Mouse (Mus musculus) Patski (cell line): Measurements from ENCODE around the gene Map3k19. TPM values are rescaled to one million over a fixed set of nuclear protein-coding genes. Genes with fewer than 3 reads are reported as not detected.

Experiments used
- ATAC-seq: fragments of 100-300 bp; one replicate; pipeline ENCODE4 v1.8.0; 2021
- CTCF ChIA-PET: fragments of 350-600 bp; sonication (Branson Sonifier 250); formaldehyde crosslinking; loops from one replicate; lab custom pipeline; 2022; ENCODE audit warnings: inconsistent platforms; lab: Charles Lee
- POLR2A ChIA-PET: fragments of 350-600 bp; sonication (Branson Sonifier 250); formaldehyde crosslinking; loops from one replicate; lab custom pipeline; 2022; ENCODE audit warnings: antibody characterized with exemption, inconsistent platforms; lab: Charles Lee
- DNase-seq: peaks from one replicate; pipeline ENCODE4 v3.0.0-alpha.2; 2011; ENCODE audit warnings: low read depth, low spot score
- H3K27me3 ChIP-seq: fragments of 371-371 bp; one replicate; pipeline ENCODE4 v1.5.1; 2021
- CTCF ChIP-seq: fragments of 100-300 bp; IDR thresholded peaks from one replicate; pipeline ENCODE4 v1.5.1; 2021
- in situ Hi-C: fragments of 300-500 bp; cut with MboI; formaldehyde crosslinking; loops from 3 replicates; pipeline ENCODE4 v1.11.1; 2018; ENCODE audit warnings: low pct_unique_long_range_greater_than_20kb, mixed read lengths
- polyA plus RNA-seq: library from polyadenylated mRNA; unstranded; gene quantifications from one replicate; pipeline ENCODE4 v1.2.3, GENCODE M21; 2021

Map3k19 gene
- polyA plus RNA-seq = not detected

DNA sequence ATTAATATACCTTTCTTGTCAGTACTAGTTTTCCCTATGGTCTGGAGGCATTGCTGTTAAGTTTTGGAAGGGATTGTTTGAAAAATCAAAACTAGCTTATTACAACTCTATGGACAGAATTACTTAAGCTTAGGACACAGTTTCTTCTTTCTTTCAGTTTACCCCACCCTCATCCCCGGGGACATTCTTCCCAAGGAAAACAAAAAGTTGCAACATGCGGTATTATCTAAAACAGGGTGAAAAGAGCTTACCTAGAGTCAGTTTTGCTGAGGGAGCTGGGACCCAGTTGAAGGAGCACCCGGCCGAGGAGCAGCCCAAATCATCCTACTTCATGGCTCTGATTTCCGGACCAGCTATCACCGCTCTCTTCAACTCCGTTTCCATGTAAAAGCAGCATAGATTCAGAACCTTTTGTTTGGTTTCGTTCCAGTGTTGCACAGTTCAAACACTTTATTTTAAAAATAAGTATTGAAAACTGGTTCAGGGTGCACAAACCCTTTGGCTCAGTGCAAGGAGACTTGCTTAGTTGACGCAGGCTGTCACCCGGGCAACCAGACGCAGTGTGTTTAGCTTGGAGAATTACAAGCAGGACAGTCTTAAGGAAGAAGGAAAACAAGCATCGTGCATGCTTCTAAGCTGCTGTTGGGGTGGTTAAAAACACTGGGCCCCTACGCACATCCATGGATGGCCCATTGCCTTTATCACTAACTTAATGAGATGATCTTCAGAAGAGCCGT lies at the start of gene Map3k19:
Gene Map3k19 (minus strand): TSS at position 546 of the 737 bp plus-strand sequence.
- ATAC-seq (no peak), DNase-seq (no peak)
- CTCF ChIA-PET = interaction anchor here (1.1 to 1.5 kb wide), 2 partner anchors 10 to 29 kb away, joined by 3 read pairs; no protein-coding TSS in a partner anchor
- H3K27me3 ChIP-seq = no peaks in the 10 kb centered on the region
- POLR2A ChIA-PET = no interaction called here
- no peak for TF ChIP-seq CTCF
- in situ Hi-C loops = no loop called here

DNA sequence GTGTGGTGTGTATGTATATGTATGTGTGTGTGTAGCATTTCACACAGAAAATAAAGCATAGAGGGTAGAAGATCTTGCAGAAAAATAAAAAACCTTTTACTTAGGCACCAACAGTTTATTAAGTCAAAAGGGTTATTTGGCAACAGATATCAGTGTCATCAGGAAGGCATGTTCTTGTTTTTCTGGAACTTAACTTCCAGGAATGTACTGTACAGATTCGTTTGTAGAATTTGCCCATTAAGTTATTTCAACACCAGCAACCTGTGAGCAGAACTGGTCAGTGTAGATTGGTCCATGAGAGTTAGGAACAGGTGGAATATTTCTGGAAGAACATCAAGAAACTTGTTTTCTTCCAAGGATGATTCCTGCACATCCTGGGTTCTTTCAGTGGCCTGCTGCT lies 44.6 kb upstream of the Map3k19 start:
- TF ChIP-seq CTCF = no peak
- CTCF ChIA-PET = interaction anchor here (0.8 to 1.4 kb wide), 2 partner anchors 9 to 20 kb away, joined by 4 to 5 read pairs; no protein-coding TSS in a partner anchor
- ATAC-seq (no peak), DNase-seq (no peak)
- in situ Hi-C loops = no loop called here
- H3K27me3 ChIP-seq = no peaks in the 10 kb centered on the region
- POLR2A ChIA-PET = interaction anchor here (0.6 kb wide), 1 partner anchor 183 kb away, joined by 3 read pairs; no protein-coding TSS in a partner anchor

DNA sequence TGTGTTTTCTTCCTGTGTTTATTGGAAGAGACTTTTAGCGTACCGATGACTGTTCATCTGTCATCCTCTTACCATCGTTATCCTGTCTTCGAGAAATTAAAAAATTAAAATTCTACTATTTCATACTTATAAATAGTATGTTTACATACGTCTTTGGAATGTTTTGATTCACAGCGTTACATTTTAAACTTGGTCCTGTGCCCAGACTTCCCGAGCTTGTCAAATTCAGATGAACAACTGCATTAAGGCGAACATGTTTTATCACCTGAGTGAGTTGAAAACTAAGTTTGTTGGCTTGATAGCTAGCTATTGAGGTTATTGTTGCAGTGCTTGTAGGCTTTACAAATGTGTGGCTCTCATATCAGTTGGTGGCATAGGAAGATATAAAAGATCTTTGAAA lies 14.4 kb upstream of the Map3k19 start:
- POLR2A ChIA-PET = no interaction called here
- ATAC-seq = no peak
- H3K27me3 ChIP-seq = no peaks in the 10 kb centered on the region
- CTCF ChIA-PET = interaction anchor here (1.1 kb wide), 1 partner anchor 15 kb away, joined by 3 read pairs; no protein-coding TSS in a partner anchor
- TF ChIP-seq CTCF = no peak
- in situ Hi-C loops = no loop called here
- no peak for DNase-seq

DNA sequence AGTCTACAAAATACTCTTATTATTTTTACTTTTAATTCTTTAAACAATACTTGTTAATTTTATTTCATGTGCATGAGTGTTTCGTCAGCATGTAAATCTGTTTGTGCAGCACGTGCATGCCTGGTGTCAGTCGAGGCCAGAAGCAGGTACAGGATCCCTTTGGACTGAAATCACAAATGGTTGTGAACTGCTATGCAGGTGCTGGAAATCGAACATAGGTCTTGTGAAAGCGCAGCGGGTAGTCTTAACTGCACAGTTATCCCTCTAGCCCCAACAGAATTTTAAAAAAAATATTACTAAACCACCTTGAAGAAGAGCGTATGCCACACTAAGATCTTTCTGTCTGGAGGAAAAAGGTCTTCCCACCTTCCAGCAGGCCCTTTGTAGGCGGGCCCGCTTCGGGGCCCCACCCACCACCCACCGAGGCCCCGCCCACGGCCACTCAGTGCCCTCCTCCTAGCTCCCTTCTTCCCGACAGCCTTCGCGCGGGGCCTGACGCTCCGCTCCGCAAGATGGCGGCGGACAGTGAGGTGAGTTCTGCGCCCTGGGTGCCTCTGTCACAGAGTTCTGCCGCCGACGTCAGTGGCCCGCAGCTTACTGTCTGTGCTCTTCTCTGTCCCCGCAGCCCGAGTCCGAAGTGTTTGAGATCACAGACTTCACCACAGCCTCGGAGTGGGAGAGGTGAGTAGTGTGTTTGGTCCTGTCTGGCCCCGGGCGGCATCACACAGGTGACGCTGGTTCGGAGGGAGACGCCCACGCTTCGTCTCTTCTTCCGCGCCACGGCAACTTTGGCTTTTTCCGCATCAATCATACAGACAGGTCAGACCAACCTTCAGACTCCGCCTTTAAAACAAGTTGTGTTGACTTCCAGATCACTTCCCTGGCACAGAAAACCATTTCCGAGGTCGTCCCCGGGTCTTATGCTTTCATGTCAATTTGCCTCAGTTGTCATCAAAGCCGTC lies 13.8 kb upstream of the Map3k19 start, which contains the start of gene Rab3gap1:
Gene Rab3gap1 (plus strand): TSS at position 474 of the 962 bp plus-strand sequence.
- ChIA-PET CTCF (interaction anchor here (0.6 to 1.1 kb wide), 3 partner anchors 15 to 30 kb away, joined by 3 read pairs; no protein-coding TSS in a partner anchor), POLR2A (no interaction called here)
- TF ChIP-seq CTCF = no peak
- in situ Hi-C loops = no loop called here
- H3K27me3 ChIP-seq = no peaks in the 10 kb centered on the region
- ATAC-seq (peak; percentile 99), DNase-seq (peak; percentile 46)

DNA sequence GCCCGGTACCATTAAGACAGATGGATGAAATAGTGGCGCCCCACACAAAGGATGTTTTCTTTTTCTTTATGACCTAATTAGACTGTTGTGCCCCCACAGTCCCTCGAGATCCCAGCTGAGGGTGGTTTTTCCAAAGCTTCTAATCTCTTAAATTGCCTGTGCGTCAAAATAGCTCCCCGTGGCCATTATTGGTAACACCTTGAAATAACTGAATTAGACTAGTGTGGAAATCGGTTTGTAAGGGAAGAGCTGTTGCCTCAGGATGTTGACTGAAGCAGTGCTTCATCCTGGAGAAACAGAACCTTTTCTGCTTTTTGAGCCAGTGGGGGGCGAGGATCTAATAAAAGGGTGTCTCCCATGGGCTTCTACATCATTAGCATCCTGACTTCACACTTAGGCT lies 9.0 kb upstream of the Map3k19 start:
- no peaks in the 10 kb centered on the region for H3K27me3 ChIP-seq
- TF ChIP-seq CTCF = no peak
- DNase-seq = no peak
- no peak for ATAC-seq
- ChIA-PET CTCF (interaction anchor here (1.6 kb wide), 1 partner anchor 35 kb away, joined by 3 read pairs; no protein-coding TSS in a partner anchor), POLR2A (no interaction called here)
- in situ Hi-C loops = no loop called here

DNA sequence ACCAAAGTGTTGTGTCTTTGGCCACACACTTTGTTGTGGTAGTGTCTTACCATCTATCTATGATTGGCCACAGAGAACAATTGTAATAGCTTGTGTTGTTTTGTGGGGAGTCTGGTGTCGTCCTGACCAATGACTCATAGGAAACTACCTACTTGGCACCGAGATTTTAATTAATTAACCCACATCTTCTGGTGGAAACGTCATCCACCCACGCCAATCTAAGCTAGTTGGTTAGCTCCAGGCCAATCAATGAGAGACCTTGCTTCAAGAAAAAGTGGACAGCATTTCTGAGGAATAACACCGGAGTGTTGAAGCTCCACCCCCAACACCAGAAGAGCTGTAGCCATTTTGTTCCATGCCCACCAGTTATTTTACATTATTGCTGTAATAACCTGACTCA lies 7.1 kb upstream of the Map3k19 start:
- no peaks in the 10 kb centered on the region for H3K27me3 ChIP-seq
- CTCF ChIA-PET = interaction anchor here (0.8 to 0.9 kb wide), 2 partner anchors 24 to 35 kb away, joined by 3 read pairs; no protein-coding TSS in a partner anchor
- POLR2A ChIA-PET = no interaction called here
- DNase-seq (no peak), ATAC-seq (no peak)
- TF ChIP-seq CTCF = no peak
- in situ Hi-C loops = no loop called here

DNA sequence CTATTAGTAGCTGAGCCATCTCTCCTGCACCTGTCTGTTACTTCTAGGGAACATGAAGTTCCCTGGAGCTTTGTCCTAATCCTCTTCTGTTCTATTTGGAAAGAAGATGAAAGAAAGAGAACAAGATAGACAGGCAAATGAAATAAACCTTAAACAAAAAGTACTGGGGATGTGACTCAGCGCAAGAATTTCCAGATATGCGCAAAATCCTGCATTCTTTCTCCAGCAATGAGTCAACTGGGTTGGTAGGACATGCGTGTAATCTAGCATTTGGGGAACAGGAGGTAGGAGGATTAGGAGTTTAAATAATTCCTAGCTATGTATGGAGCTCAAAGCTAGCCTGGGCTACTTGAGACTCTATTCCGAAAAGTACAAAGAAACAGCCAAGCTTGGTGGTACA lies 5.7 kb upstream of the Map3k19 start:
- DNase-seq = no peak
- ChIA-PET POLR2A (no interaction called here), CTCF (interaction anchor here (0.9 to 1.4 kb wide), 4 partner anchors 16 to 42 kb away, joined by 3 read pairs; no protein-coding TSS in a partner anchor)
- no peaks in the 10 kb centered on the region for H3K27me3 ChIP-seq
- in situ Hi-C loops = no loop called here
- no peak for TF ChIP-seq CTCF
- ATAC-seq = no peak

DNA sequence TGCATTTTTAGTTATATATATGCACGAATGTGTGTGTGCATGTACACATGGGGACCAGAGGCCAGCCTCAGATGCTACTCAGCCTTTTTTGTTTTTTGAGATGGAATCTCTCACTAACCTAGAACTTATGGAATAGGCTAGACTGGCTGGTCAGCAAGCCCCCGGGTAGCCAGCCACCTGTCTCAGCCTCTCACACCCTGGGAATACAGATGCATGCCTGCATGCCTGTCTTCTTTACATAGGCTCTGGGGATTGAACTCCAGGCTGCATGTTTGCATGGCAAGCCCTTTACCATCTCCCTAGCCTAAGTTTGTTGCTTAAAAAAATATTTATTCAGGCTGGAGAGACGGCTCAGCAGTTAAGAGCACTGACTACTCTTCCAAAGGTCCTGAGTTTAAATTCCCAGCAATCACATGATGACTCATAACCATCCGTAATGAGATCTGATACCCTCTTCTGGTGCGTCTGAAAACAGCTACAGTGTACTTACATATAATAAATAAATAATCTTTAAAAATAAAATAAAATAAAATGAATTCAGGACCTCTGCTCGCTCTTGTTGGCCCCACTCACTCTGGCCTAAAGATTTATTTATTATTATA lies 5.1 kb upstream of the Map3k19 start:
- ATAC-seq (no peak), DNase-seq (no peak)
- H3K27me3 ChIP-seq = no peaks in the 10 kb centered on the region
- TF ChIP-seq CTCF = no peak
- ChIA-PET POLR2A (no interaction called here), CTCF (interaction anchor here (1.0 to 1.4 kb wide), 3 partner anchors 16 to 43 kb away, joined by 3 read pairs; no protein-coding TSS in a partner anchor)
- in situ Hi-C loops = no loop called here

DNA sequence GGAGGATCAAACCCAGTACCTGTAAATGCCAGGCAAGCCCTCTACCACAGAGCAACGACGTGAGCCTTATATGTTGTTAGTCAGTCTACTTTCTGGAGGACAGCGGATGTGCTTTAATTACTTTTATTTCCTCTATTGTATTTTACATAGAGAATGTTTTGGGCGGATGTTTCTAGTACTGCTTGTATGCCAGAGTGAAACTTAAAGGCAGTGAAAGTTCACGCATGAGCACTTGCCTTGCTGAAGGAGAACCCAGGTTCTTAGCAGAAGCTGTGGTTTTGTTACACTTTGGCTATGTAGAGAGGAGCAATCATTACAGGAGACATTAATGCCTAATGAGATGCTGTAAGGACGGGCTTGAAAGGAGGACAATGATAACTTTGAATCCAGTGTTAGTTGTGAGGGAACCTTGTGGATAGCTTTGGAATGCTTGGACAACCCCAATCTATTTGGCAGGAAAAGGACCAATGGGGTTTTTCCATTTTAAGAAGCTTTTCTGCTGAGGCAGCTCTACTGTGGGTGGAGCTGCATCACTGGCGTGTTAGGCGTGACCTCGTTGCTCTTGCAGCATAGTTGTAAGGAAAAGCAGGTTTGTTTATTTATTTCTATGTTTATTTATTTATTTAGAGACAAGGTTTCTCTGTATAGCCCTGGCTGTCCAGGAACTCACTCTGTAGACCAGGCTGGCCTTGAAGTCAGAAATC lies 4.3 kb upstream of the Map3k19 start:
- POLR2A ChIA-PET = no interaction called here
- in situ Hi-C loops = no loop called here
- ATAC-seq (no peak), DNase-seq (no peak)
- CTCF ChIA-PET = interaction anchor here (1.0 kb wide), 1 partner anchor 32 kb away, joined by 3 read pairs; no protein-coding TSS in a partner anchor
- H3K27me3 ChIP-seq = no peaks in the 10 kb centered on the region
- TF ChIP-seq CTCF = no peak
